Mouse (Mus musculus): ENCODE results near the gene Rad50.
A peak's percentile ranks its signal among the peaks of the same experiment; 100 is the strongest.

The Rad50 gene

DNA sequence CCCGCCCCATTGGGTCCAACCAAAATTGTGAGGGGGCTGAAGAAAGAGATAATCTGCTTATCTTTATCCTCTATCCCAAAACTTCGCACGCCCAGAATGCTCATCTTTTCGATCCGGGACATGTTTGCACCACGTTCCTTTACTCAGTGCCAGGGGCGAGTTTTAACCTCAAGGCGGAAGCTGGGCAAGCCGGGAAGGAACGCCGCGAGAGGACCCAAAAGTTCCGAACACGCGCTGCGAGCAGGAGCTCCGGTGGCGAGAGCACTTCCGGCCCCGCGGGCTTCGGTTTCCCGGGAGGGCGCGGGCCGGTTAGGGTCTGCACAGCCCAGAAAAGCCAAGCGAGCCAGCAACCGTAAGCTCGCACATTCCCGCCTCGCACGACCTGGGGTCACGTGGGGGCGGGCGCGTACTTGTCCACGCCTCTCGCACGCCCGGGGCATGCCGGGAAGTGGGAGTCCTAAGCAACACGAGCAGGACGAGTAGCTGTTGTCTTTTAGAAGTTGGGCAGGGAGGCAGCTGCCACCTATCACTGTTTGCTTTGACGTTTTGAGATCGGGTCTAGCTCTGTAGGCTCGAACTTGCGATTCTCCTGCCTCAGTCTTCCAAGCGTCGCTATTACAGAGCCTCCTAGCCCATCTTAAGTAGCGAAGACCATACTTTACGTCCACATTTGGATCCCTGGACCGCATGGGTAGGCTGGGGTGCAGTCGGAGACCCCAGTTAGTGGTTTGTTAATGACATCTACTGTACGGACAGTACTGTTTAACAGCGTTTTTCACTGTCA is at the start of gene Rad50:
Gene Rad50, minus strand, starts transcription at position 386 of the 784 bp plus-strand sequence.
- ATAC-seq (ENCODE audit: low TSS enrichment) = peak; percentile 97

DNA sequence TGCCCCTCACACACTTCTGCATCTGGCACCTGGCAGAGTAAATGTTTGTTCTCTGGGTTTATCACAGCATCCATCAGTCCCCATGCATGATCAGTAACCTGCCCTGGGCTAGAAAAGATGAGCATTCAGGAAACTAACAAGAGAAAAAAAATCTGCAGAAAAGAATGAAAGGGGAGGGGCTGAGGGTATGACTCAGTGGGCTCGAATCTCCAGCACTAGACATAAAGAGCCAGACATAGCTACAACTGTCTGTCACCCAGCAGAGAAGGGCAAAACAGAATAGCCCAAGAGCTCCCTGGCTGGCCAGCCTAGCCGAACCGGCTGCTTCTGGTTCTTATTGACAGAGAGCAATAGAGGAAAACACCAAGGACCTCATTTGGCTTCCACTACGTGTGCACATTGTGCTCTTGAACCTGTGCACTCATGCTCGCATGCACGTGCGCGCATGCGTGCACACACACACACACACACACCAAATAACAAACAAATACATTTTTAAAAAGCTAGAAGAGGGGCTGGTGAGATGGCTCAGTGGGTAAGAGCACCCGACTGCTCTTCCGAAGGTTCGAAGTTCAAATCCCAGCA is 48.0 kb upstream of the Rad50 start:
- no peak for ATAC-seq (ENCODE audit: low TSS enrichment)

DNA sequence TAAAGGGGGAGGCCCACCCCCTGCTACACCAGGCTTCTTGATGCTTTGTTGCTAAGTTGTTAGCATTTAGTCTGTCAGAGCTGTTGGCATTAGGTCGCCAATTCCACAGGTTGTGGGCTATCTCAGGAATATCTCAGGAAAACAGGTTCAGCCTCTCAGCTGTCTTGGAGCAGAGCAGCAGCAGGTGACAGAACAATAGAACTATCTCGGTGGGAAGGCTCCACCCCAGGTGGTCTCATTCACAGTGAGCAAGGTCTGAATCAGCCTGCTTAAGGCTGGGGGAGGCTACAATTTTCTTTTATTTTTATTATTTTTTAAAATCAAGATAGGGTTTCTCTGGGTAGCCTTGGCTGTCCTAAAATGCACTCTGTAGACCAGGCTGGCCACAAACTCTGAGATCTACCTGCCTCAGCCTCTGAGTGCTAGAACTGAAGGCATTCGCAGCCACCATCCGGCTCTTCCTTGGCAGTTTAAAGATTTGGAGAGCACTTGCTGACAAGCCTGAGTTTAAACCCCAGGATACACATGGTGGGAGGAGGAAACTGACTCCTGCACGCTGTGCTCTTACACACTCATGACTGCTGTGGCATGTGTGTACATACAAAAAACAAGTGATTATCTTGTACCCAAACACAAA is 42.7 kb upstream of the Rad50 start:
- ATAC-seq (ENCODE audit: low TSS enrichment) = no peak

DNA sequence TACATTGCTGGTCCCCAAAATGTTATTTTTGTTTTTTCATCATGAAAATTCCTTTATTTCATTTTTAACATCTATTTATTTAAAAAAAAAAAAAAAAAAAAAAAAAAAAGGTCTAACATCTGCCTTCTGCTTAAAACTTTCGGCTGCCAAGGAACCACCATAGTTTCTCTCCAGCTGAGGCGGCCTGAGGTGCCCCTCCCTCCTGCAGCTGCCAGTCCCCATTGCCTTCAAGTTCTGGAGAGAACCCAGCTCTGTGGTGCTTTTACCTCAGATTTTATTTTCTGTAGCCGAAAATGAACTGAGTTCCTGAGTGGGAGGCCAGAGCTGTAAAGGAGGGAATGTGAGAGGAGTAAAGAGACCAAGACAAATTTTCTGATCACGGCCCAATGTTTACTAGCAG is 42.2 kb upstream of the Rad50 start:
- ATAC-seq (ENCODE audit: low TSS enrichment) = no peak

DNA sequence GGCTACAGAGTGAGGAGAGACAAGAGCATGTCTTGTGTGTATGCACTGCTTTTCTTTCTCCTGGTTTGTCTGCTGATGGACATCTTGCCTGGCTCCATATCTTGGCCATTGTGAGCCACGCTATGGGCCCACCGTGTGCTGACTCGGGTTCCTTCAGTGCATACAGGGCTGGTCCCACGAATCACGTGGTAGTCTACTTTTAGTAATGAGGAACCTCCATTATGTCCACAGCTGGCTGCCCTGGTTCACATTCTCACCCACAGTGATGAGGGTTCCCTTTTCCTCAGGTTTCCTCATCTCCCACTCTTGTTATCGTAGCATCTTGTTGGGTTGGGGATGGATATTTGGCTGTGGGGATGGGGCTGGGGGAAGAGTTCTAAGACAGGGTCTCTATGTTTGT is 41.5 kb upstream of the Rad50 start:
- no peak for ATAC-seq (ENCODE audit: low TSS enrichment)

DNA sequence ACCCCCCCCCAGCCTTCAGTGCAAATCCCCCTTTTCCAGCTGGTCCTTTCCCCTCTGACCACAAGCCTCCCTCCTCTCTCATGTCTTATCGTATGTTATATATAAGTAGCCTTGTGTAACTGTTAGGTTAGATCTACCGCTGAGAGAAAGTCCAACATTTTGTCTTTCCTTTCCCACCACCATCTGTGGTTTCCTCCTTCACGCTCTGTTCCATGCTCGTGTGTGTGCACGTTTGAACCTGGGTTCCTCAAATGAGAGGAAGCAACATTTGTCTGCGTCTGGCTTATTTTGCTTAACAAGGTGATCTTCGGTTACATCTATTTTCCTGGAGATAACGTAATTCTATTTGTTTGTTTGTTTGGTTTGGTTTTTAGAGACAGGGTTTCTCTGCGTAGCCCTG is 40.9 kb upstream of the Rad50 start:
- ATAC-seq (ENCODE audit: low TSS enrichment) = no peak

DNA sequence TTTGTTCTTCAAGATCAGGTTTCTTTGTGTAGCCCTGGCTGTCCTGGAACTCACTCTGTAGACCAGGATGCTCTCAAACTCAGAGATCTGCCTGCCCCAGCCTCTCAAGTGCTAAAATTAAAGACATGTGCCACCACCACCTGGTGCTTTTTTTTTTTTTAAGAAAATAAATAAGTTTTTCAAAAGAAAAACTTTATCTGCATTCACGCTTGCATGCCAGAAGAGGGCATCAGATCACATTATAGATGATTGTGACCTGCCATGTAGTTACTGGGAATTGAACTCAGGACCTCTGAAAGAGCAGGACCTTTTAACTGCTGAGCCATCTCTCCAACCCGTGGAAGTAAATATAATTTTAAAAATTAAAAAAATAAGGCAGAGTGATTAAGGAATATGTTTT is 38.1 kb upstream of the Rad50 start:
- ATAC-seq (ENCODE audit: low TSS enrichment) = no peak

DNA sequence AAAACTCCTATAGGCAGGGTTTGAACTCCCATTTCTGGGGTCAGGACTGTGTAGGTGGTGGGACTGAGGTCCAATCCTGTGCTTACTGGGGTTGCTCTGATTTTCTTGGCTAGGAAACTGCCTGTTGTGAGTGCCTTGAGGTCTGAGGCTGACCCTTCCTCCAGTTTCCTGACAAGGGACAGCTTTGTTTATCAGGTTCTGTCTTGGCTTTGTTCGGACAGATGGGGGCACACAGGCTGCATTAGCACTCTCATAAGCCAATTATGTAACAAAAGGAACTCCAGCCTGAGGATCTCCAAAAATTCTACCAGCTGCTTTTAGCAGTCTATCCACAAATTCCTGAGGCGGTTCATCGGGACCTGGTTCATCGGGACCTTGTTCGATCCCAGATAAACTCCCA is 35.2 kb upstream of the Rad50 start:
- no peak for ATAC-seq (ENCODE audit: low TSS enrichment)

DNA sequence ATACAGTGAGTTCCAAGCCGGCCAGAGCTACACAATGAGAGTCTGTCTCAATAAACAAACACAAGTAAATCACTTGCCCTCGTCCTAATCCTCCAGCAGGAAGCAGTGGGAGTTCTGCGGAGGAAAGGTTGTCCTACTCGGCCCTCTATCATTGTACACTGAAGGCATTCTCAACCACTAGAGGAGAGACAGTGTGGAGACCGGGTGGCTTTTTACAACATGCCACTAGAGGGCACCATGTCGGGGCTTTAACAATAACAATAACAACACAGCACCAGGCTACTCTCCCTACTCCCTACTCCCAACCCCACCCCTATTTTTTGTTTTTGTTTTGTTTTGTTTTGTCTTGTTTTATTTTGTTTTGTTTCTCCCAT is 30.4 kb upstream of the Rad50 start:
- ATAC-seq (ENCODE audit: low TSS enrichment) = peak; percentile 74

DNA sequence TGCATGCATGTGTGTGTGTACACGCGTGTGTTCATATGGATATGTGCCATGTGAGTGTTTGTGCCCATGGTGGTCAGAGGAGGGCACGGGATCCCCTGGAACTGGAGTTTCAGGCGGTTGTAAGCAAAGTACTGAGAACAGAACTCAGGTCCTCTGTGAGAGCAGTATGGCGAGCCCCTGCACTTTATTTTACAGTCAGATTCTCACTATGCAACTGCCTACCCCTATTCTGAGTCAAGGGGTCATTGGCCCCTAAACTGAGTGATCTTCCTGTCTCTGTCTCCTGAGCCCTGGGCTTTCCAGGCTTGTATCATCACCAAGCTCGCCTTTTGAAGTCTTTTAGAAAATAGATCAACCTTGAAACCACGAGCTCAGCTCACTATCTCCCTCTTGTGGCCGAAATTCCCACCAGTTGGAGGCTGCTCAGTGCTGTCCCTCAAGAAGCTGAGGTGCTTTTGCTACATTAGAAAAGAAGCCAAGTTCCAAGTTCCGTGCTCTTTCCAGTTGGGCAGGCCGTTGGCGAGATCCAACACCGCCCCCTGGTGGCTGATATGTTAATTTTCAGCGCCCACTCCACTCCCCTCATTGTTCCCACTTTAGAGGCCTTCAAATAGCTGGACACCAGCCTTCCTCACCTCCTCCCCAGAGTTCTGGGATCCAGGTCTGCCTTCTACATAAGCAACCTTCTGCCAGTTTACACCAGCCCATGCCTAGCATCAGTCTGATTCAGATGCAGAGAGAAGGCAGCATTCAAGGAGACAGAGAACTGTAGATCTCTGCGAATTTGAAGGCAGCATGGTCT is 29.9 kb upstream of the Rad50 start:
- ATAC-seq (ENCODE audit: low TSS enrichment) = peak; percentile 84

DNA sequence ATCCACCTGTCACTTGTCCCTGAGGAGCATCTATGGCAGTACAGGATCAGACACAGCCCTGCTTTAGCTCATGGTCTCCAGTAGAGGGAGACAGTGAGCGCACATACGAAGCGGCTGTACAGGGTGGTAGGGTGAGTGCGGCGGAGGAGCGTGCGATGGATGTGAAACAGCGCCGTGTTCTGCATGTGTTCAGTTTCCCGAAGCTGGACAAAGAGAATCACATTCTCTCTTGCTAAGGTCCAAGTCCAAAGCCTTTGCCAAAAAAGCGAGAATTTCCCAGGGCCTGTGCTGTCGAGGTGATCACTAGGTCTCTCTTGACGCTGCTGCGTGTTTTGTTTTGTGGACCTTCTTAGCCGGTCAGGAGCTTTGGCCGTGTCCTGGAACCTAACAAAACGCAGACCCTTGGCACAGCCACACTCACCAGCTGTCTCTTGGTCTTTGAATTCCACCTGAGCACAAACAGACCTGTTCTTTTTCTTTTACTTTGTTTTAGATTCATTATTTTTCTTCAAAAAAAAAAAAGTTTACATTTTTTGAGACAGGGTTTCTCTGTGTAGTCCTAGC is 28.6 kb upstream of the Rad50 start:
- ATAC-seq (ENCODE audit: low TSS enrichment) = peak; percentile 87

DNA sequence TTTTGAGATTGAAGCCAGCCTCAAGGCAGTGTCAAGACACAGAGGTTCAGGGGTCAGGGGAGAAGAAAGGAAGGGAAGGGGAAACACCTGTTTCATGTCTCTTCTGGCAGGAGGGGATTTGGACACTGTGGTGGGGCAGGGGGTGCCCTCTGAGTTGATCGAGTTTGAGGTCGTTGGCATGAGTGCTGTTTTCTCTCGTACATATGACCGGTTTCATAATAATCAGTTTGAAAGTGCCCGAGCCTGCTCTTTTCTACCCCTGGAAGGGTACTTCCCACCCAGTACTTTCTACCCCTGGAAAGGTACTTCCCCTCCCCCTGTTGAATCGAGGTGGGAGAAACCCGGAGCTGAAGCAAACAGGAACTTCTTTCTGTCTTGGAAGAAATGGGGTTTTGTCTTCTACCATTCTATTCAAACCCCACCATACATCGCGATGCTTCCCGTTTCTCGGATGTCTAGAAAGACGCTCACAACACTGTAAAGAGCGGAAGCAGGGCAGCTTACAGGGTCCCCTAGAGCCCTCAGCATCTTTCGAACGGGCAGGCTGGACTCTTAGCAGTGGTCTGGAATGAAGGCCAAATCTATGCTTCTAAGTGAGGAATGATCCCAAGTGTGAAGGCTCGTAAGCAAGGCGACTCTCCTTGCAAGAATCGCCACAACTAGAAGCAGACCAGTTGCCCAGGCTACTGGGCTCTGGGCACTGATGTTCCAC is 28.0 kb upstream of the Rad50 start:
- ATAC-seq (ENCODE audit: low TSS enrichment) = no peak

DNA sequence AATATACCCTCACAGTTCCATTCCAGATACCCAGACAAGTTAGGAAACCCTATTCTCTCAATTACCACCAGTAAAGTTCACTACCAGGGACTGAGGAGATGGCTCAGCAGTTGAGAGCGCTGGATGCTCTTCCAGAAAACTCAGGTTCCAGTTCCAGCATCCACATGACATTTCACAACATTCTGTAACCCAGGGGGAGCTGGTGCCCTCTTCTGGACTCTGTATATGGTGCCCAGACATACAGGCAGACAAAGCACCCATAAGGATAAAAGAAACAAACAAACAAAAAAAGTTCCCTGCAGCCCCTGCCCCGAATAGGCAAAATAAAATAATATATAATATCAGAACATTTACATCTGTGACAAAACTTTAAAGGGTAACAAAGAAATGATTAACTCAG is 27.3 kb upstream of the Rad50 start:
- ATAC-seq (ENCODE audit: low TSS enrichment) = no peak

DNA sequence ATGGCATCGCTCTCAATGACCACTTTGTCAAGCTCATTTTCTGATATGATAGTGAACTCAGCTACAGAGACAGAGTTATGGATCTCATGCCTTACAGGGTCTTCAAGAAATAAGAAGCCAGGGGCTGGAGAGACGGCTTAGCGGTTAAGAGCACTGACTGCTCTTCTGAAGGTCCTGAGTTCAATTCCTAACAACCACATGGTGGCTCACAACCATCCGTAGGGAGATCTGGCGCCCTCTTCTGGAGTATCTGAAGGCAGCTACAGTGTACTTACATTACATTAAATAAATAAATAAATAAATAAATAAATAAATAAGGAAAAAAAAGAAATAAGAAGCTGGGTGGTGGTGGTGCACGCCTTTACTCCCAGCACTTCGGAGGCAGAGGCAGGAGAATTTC is 26.7 kb upstream of the Rad50 start:
- ATAC-seq (ENCODE audit: low TSS enrichment) = no peak

DNA sequence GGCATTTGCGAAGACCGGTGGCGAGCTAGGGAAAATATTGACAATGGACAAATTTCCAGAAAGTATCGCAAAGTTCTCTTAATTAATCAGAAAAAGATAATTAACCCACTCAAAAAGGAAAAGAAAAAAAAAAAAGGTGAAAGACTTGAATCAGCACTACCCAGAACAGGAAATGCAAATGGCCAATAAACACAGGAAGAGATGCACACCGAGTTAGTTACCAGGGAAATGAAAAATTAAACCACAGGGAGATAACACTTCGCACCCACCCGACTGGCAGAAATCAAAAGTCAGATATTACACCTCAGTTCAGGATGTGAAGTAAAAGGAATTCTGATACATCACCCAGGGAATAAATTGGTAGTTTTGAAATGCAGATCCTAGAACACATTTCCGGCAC is 25.1 kb upstream of the Rad50 start:
- no peak for ATAC-seq (ENCODE audit: low TSS enrichment)

DNA sequence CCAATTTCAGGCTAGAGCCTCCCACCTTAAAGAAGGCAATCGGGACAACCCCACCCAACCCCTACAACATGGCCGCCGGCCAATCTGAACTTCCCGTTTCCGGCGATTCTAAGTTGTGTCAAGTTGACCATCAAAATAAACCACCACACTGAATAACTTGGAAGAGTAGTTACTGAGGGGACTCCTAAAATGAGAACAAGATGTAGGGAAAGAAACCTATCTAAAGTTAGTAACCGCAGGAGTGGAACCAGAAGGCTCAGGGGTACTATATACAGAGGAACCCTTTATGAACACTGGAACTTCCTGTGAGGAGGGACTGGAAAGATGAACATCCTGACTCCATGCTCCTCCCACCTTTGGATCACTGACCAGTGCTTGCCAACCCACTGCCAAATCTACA is 24.3 kb upstream of the Rad50 start:
- ATAC-seq (ENCODE audit: low TSS enrichment) = no peak

DNA sequence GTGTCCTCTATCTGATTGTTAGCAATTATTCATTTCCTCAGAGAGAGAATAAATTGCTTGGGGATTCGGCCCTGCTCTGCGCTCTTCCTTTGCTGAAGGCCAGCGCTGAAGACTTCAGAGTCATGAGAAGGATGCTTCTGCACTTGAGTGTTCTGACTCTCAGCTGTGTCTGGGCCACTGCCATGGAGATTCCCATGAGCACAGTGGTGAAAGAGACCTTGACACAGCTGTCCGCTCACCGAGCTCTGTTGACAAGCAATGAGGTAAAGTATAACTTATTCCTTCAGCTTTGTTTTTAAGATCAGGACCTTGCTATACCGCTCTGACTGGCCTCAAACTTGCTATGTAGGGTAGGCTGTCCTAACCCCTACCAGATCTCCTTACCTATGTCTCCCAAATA is 13.6 kb upstream of the Rad50 start, which contains the start of gene Il5:
Gene Il5, plus strand, starts transcription at position 80 of the 400 bp plus-strand sequence.
- ATAC-seq (ENCODE audit: low TSS enrichment) = no peak

DNA sequence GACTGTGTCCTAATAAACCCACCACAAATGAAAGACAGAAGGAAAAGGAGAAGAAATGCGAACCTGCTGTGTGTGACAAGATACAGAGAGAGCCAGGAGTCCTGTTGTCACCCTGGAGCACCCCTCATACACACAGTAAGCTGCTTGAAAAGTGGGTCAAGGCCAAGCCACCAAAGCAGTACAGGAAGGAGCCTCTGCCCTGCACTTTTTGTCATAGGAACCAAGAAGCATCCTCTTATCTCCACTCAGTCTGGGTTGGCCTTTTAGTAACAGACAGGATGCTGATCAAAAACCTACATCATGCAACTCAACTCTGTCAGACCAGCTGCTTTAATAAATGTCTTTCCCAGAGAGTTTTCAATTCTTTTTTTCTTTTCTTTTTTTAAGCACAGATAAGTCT is 12.6 kb upstream of the Rad50 start:
- no peak for ATAC-seq (ENCODE audit: low TSS enrichment)

DNA sequence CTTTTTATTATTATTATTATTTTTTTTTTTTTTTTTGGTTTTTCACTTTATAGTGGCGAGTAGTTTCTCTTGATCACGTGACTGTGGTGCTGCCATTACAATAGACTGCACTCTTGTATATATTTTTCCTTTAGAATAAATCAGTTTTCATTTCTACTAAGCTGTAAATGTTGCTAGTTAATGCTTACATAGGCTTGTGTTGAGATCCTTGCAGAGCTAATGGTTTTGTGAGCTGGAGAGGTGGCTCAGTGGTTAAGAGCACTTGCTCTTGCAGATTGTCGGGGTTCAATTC is 545 bp upstream of the Rad50 start:
- no peak for ATAC-seq (ENCODE audit: low TSS enrichment)

DNA sequence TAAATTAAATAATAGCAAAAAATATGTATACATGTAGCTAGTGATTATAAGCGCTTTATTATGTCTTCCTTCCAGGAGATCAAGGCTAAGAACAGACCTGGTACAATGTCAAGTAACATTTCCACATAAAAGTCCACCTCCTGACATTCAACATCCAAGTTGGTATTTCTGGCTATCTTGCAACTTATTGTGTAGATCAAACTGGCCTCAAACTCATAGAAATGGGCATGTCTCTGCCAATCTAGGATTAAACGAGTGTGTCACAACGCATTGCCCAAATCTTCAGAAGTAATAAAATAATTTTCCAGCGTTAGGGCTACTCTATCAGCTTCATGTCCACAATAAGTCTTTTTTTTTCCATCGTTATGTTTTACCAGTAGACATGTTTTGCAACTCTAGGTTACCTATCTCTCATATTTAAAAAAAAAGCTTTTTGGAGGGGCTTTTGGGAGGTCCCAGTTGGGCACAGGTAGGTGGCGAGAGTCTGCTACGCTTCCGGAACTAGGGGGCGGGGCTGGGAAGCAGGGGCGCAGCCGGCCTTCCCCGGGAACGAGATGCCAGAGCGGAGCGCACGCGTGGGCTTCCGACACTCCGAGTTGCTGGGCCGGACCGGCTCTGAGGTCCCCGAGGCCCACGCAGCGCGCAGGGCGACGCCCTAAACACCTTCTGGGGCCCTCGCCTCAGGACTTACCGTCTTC is 734 bp downstream of the Rad50 start:
- peak; percentile 52 for ATAC-seq (ENCODE audit: low TSS enrichment)

DNA sequence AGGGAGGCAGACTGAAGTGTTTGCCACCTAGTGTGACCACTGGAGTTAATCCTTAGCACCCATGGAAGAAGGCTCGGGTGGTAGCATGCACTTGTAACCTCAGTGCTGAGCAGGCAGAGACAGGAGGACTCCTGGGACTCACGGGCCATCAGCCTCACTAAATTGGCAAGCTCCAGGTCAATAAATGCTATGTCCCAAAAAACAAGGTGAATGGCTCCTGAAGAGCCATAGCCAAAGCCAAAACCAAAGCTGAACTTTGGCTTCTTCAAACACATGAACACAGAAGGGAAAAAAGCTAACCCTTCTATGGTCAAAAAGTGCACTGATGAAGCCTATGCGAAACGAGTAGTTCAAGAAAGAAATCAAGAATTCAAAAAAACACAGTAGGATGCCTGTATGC is 7.8 kb downstream of the Rad50 start:
- no peak for ATAC-seq (ENCODE audit: low TSS enrichment)
